Mouse (Mus musculus): ENCODE measurements around the gene Atp5g2. TPM values are rescaled to one million over a fixed set of nuclear protein-coding genes. Genes with fewer than 3 reads are reported as not detected.
A peak's percentile ranks its signal among the peaks of the same experiment; 100 is the strongest.
"Not testable (repeated sequence)": the region's sequence is repeated elsewhere in the genome, so short reads cannot be mapped to it uniquely, and the experiment has no call there.

The Atp5g2 gene
- polyA plus RNA-seq, 1 experiment from 2014 or later = 99.3 TPM

- H3K27ac ChIP-seq (ENCODE audit: low read length); H3K4me1 ChIP-seq (ENCODE audit: control insufficient read depth, insufficient read depth, low read length); H3K9me3 ChIP-seq (ENCODE audit: control insufficient read depth, low read depth, low read length); H3K9ac ChIP-seq (replicated peaks; ENCODE audit: low read depth, low read length); H3K4me3 ChIP-seq (ENCODE audit: low read depth, low read length); H3K4me2 ChIP-seq (replicated peaks; ENCODE audit: low read depth, low read length); ATAC-seq (ENCODE audit: insufficient number of reproducible peaks, insufficient read depth, low FRiP score, low read depth); H3K27me3 ChIP-seq (ENCODE audit: control insufficient read depth, insufficient read depth, low read length): not testable (repeated sequence)
- H3K36me3 ChIP-seq (ENCODE audit: control insufficient read depth, insufficient read depth, low read length) = peaks cover 62% of the 10 kb centered on the region
- no CpG with 5 or more reads among the region's 2 CpGs for WGBS
Observed at GRCm38 (mm10) chr15:102662601-102663000, 9.6 kb downstream of the Atp5g2 start.

- Histone ChIP-seq H3K4me1 (ENCODE audit: control insufficient read depth, insufficient read depth, low read length) (peaks cover 20% of the 10 kb centered on the region), H3K27ac (ENCODE audit: low read length) (peak overlapping the region; percentile 88), H3K9me3 (ENCODE audit: control insufficient read depth, low read depth, low read length) (no peaks in the 10 kb centered on the region), H3K36me3 (ENCODE audit: control insufficient read depth, insufficient read depth, low read length) (peaks cover 20% of the 10 kb centered on the region), H3K9ac (replicated peaks; ENCODE audit: low read depth, low read length) (no peak overlapping the region), H3K4me3 (ENCODE audit: low read depth, low read length) (no peak overlapping the region), H3K27me3 (ENCODE audit: control insufficient read depth, insufficient read depth, low read length) (no peaks in the 10 kb centered on the region), H3K4me2 (replicated peaks; ENCODE audit: low read depth, low read length) (no peak overlapping the region)
- 43% methylated on average over 3 of the region's 3 CpGs for WGBS
- no peak for ATAC-seq (ENCODE audit: insufficient number of reproducible peaks, insufficient read depth, low FRiP score, low read depth)
Observed at GRCm38 (mm10) chr15:102657926-102658381, 14.2 kb downstream of the Atp5g2 start.

GRCm38 (mm10) chr15:102656658-102657057 lies 15.5 kb downstream of the Atp5g2 start:
- Histone ChIP-seq H3K27me3 (ENCODE audit: control insufficient read depth, insufficient read depth, low read length) (no peaks in the 10 kb centered on the region), H3K4me2 (replicated peaks; ENCODE audit: low read depth, low read length) (no peak overlapping the region), H3K9me3 (ENCODE audit: control insufficient read depth, low read depth, low read length) (no peaks in the 10 kb centered on the region), H3K9ac (replicated peaks; ENCODE audit: low read depth, low read length) (no peak overlapping the region), H3K4me3 (ENCODE audit: low read depth, low read length) (no peak overlapping the region), H3K27ac (ENCODE audit: low read length) (peak overlapping the region; percentile 88), H3K36me3 (ENCODE audit: control insufficient read depth, insufficient read depth, low read length) (peaks cover 9% of the 10 kb centered on the region), H3K4me1 (ENCODE audit: control insufficient read depth, insufficient read depth, low read length) (peaks cover 20% of the 10 kb centered on the region)
- 12% methylated on average over 4 of the region's 4 CpGs for WGBS
- peak; percentile 89 for ATAC-seq (ENCODE audit: insufficient number of reproducible peaks, insufficient read depth, low FRiP score, low read depth)

- not testable (repeated sequence) for H3K9ac ChIP-seq (replicated peaks; ENCODE audit: low read depth, low read length); H3K9me3 ChIP-seq (ENCODE audit: control insufficient read depth, low read depth, low read length); H3K4me2 ChIP-seq (replicated peaks; ENCODE audit: low read depth, low read length); H3K4me3 ChIP-seq (ENCODE audit: low read depth, low read length); ATAC-seq (ENCODE audit: insufficient number of reproducible peaks, insufficient read depth, low FRiP score, low read depth); H3K27me3 ChIP-seq (ENCODE audit: control insufficient read depth, insufficient read depth, low read length); H3K4me1 ChIP-seq (ENCODE audit: control insufficient read depth, insufficient read depth, low read length); H3K36me3 ChIP-seq (ENCODE audit: control insufficient read depth, insufficient read depth, low read length); H3K27ac ChIP-seq (ENCODE audit: low read length)
- 86% methylated on average over 8 of the region's 9 CpGs for WGBS
Observed at GRCm38 (mm10) chr15:102651928-102652660, 20.1 kb downstream of the Atp5g2 start.

GRCm38 (mm10) chr15:102651107-102651506 lies 21.0 kb downstream of the Atp5g2 start:
- Histone ChIP-seq H3K36me3 (ENCODE audit: control insufficient read depth, insufficient read depth, low read length) (no peaks in the 10 kb centered on the region), H3K9ac (replicated peaks; ENCODE audit: low read depth, low read length) (no peak overlapping the region), H3K9me3 (ENCODE audit: control insufficient read depth, low read depth, low read length) (no peaks in the 10 kb centered on the region), H3K4me3 (ENCODE audit: low read depth, low read length) (no peak overlapping the region), H3K4me1 (ENCODE audit: control insufficient read depth, insufficient read depth, low read length) (peaks cover 3% of the 10 kb centered on the region), H3K4me2 (replicated peaks; ENCODE audit: low read depth, low read length) (no peak overlapping the region), H3K27ac (ENCODE audit: low read length) (no peak overlapping the region), H3K27me3 (ENCODE audit: control insufficient read depth, insufficient read depth, low read length) (no peaks in the 10 kb centered on the region)
- no peak for ATAC-seq (ENCODE audit: insufficient number of reproducible peaks, insufficient read depth, low FRiP score, low read depth)
- WGBS = 47% methylated on average over 3 of the region's 3 CpGs

- no peaks in the 10 kb centered on the region for H3K4me1 ChIP-seq (ENCODE audit: control insufficient read depth, insufficient read depth, low read length)
- H3K27me3 ChIP-seq (ENCODE audit: control insufficient read depth, insufficient read depth, low read length) = no peaks in the 10 kb centered on the region
- no peaks in the 10 kb centered on the region for H3K36me3 ChIP-seq (ENCODE audit: control insufficient read depth, insufficient read depth, low read length)
- H3K9me3 ChIP-seq (ENCODE audit: control insufficient read depth, low read depth, low read length) = no peaks in the 10 kb centered on the region
- ATAC-seq (ENCODE audit: insufficient number of reproducible peaks, insufficient read depth, low FRiP score, low read depth) = no peak
- H3K4me3 ChIP-seq (ENCODE audit: low read depth, low read length) = no peak overlapping the region
- H3K4me2 ChIP-seq (replicated peaks; ENCODE audit: low read depth, low read length) = no peak overlapping the region
- 88% methylated on average over 3 of the region's 3 CpGs for WGBS
- H3K9ac ChIP-seq (replicated peaks; ENCODE audit: low read depth, low read length) = no peak overlapping the region
- no peak overlapping the region for H3K27ac ChIP-seq (ENCODE audit: low read length)
Observed at GRCm38 (mm10) chr15:102635817-102636216, 36.3 kb downstream of the Atp5g2 start.

GRCm38 (mm10) chr15:102634684-102635083 lies 37.5 kb downstream of the Atp5g2 start:
- WGBS = 92% methylated on average over 8 of the region's 8 CpGs
- no peaks in the 10 kb centered on the region for H3K36me3 ChIP-seq (ENCODE audit: control insufficient read depth, insufficient read depth, low read length)

GRCm38 (mm10) chr15:102625687-102626055 lies 46.5 kb downstream of the Atp5g2 start:
- peak overlapping the region; percentile 82 for H3K4me3 ChIP-seq (ENCODE audit: low read depth, low read length)
- H3K9me3 ChIP-seq (ENCODE audit: control insufficient read depth, low read depth, low read length) = no peaks in the 10 kb centered on the region
- peak overlapping the region; percentile 98 for H3K27ac ChIP-seq (ENCODE audit: low read length)
- peak overlapping the region; percentile 31; the same call in 1 of the 2 replicates for H3K9ac ChIP-seq (replicated peaks; ENCODE audit: low read depth, low read length)
- H3K36me3 ChIP-seq (ENCODE audit: control insufficient read depth, insufficient read depth, low read length) = no peaks in the 10 kb centered on the region
- peaks cover 9% of the 10 kb centered on the region for H3K4me1 ChIP-seq (ENCODE audit: control insufficient read depth, insufficient read depth, low read length)
- ATAC-seq (ENCODE audit: insufficient number of reproducible peaks, insufficient read depth, low FRiP score, low read depth) = peak; percentile 33
- H3K27me3 ChIP-seq (ENCODE audit: control insufficient read depth, insufficient read depth, low read length) = no peaks in the 10 kb centered on the region
- peak overlapping the region; percentile 76 for H3K4me2 ChIP-seq (replicated peaks; ENCODE audit: low read depth, low read length)
- under 1% methylated on average over 18 of the region's 18 CpGs for WGBS

More at GRCm38 (mm10) chr15:102634684-102635083, 37.5 kb downstream of the Atp5g2 start:
- ATAC-seq (ENCODE audit: insufficient number of reproducible peaks, insufficient read depth, low FRiP score, low read depth) = no peak
- Histone ChIP-seq H3K4me2 (replicated peaks; ENCODE audit: low read depth, low read length) (no peak overlapping the region), H3K27me3 (ENCODE audit: control insufficient read depth, insufficient read depth, low read length) (no peaks in the 10 kb centered on the region), H3K9me3 (ENCODE audit: control insufficient read depth, low read depth, low read length) (no peaks in the 10 kb centered on the region), H3K9ac (replicated peaks; ENCODE audit: low read depth, low read length) (no peak overlapping the region), H3K4me1 (ENCODE audit: control insufficient read depth, insufficient read depth, low read length) (no peaks in the 10 kb centered on the region), H3K4me3 (ENCODE audit: low read depth, low read length) (no peak overlapping the region), H3K27ac (ENCODE audit: low read length) (no peak overlapping the region)
